Mouse (Mus musculus) c-Kit-positive CD71-positive TER-119-negative erythroid progenitor cells, embryonic 14.5 days (primary cell): ENCODE measurements around the gene E2f6.

ENCODE experiments used
- DNase-seq: peaks from one replicate; pipeline ENCODE4 v3.0.0-alpha.2; 2013; ENCODE audit warnings: low read depth

Gene E2f6

GRCm38 (mm10) chr12:16848501-16848900, 37.7 kb downstream of the E2f6 start:
- no peak for DNase-seq

GRCm38 (mm10) chr12:16849821-16850220, 39.1 kb downstream of the E2f6 start:
- no peak for DNase-seq

DNA sequence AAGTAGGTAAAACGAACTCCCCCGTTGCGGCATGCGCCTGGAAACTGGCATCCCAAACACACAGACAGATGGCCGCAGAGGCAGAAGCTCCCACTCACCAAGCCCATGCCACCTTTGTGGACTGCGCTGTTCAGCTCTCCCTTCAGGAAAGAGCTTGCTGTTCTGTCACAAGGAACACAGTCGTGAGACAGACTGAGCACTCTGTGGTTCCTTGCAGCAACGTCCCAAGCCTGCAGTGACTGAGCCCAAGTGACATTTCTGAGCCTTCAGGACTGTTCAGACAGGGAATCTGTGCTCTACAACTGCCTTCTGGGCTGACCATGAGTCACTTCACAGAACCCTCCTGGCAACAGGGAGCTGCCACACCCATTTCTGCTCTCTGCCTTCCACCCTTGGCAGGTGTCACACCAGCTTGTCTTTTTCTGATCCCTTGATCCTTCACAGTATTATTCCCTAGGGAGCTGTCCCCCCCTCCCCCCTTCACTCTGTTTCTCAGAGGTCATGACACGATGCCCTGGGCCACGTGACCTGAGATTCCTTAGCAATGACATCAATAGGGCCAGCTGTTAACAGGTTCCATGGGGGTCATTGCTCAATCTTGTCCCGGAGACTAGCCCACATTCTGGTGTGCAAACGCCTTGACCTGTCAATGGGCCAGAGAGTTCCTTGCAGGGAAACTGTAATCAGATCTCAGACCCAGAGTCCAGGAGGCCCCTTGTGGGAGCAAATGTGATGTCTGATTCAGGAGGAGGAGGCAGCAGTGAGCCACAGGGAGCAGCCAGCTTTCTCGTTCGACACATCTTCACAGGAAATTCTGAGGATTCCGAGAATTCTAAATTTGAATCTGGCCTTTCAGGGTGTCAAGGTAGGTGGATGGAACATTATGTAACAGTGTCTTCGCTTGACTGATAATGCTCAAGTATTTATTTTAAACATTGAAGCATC, 39.9 kb downstream of the E2f6 start:
- no peak for DNase-seq

GRCm38 (mm10) chr12:16853431-16854165, 42.8 kb downstream of the E2f6 start:
- DNase-seq, result no peak

DNA sequence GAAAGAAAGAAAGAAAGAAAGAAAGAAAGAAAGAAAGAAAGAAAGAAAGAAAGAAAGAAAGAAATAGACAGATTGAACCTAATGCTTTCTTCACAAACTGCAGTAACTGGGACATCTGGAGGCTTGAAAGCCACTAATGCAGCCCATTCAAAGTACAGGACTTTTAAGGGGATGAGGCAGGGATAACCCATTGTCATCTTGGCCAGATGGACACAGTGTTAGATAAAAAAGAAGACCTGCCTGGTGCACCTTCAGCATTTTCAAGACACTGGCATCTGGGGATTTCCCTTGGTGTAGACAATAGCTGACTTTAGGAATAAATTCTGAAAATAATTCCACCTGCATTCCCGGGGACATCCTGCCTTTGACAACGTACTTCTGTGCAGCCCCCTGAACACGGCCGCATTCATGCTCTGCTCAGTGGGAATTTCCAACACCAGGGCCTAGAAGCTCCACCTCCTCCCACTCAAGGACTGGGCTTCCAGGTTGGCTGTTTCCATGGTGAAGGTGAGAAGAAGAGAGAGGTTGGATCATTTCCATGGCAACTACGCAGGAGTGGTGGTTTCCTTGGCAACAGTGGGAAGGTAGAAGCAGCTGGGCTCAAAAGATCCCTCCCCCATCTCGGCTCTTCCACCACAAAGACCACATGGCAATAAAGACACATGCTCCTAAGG, 45.0 kb downstream of the E2f6 start:
- DNase-seq, result no peak

DNA sequence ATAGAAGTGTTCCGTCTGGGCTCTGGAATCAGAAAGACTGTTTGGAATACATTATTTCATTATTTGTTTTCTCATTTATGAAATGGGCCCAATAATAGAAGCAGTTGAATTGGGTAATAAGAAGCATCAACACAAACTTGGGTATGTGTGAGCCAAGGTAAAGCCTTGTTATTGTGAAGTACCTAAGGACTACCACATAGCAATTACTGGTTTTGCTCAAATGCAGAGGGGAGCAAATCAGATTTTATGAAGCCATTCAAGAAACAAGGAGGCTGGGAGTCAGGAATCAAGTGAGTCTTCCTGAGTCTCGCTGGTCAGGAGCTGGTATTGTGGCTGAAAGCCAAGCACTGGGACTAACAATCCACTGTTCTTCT, 45.5 kb downstream of the E2f6 start:
- DNase-seq, result no peak

GRCm38 (mm10) chr12:16858081-16858480, 47.3 kb downstream of the E2f6 start:
- no peak for DNase-seq

DNA sequence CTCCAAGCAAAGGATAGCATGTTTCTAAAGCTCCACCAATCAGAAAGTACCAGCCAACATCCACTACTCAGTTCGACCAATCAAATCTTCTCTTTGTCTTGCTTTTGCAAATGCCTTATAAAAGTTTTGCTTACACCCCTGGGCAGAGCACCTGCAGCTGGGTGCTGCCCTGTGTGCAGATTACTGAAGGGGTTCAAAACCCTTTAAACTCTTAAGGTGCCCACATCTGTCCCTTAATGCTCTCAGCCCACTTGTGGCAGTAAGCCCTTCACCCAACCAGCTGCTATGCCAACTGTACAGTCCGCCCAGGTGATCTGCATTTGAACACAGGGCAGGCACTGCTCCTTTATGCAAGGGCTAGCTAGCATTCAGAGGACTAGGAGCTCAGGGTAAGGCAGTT, 49.0 kb downstream of the E2f6 start:
- DNase-seq, result no peak

GRCm38 (mm10) chr12:16860533-16860932, 49.8 kb downstream of the E2f6 start:
- DNase-seq, result no peak

DNA sequence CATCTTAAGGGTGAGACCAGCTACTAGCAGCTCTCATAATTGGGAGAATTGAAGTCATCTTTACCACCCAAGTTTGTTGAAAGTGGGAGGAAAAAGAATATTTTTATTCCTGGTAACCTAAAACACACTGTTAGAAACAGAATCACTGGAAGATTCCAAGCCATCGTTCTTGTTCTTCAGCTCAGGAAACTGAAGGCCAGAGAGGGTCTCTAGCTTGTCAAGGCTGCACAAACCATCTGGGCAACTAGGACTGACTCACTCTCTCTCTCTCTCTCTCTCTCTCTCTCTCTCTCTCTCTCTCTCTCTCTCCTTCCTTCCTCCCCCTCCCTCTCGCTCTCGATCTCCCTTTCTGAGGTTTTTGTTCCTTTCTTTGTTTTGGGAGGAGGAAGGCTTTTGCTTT, 50.2 kb downstream of the E2f6 start:
- DNase-seq, result no peak

GRCm38 (mm10) chr12:16864477-16864876, 53.7 kb downstream of the E2f6 start:
- DNase-seq, result no peak

DNA sequence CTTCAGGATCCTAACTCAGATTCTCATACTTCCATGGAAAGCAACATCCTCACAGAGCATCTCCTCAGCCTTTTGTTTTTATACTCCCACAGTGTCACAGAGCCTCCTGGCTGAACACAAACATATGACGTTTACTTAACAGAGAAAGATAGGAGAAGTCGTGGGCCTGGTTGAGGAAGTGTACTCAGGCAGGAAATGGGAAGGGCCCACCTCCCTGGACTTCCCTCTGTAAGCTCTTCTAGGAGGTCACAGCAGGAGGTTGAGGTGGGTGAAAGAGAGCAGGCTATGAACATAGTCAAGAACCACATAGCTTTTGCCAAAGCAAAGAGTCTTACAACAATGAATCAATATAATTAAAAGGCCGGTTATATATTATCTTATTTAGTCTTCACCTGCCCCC, 55.1 kb downstream of the E2f6 start:
- DNase-seq, result no peak

DNA sequence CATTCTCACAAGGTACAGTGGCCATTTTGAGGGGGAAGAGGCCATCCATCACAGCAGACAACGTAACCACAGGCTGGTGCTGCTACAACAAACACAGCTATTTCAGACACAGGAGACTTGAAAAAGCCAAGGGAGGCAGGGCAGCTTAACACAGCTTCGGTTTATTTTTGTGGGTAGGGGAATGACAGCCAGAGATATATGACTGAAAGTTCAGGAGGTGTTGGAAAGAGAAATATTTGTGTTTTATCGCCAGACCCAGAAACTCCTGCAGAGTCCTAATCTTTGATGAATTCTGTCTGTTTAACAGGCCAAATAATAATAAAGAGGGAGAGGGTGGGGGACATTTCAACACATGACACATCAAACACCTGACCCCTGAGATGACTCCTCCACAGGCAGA, 55.7 kb downstream of the E2f6 start:
- DNase-seq, result no peak

DNA sequence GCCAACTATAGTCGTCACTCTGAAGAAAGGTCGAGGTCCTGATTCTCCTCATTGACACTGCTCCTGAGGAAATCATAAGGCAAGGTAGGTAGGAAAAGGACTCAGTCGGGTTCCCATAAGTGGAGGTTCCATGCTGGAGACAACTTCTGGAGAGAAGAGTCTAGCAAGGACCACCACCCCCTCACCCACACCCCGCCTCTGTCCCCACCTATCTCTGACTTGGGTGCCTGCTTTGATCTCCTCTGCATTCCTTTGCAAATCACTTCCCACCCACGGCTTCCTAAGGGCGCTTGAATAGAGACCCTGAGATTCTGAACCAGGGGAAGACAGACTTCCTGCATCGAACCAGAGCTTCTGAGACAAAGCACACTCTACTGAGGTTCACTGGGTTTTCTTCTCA, 56.5 kb downstream of the E2f6 start:
- DNase-seq, result no peak

GRCm38 (mm10) chr12:16868618-16869017, 57.9 kb downstream of the E2f6 start:
- no peak for DNase-seq

DNA sequence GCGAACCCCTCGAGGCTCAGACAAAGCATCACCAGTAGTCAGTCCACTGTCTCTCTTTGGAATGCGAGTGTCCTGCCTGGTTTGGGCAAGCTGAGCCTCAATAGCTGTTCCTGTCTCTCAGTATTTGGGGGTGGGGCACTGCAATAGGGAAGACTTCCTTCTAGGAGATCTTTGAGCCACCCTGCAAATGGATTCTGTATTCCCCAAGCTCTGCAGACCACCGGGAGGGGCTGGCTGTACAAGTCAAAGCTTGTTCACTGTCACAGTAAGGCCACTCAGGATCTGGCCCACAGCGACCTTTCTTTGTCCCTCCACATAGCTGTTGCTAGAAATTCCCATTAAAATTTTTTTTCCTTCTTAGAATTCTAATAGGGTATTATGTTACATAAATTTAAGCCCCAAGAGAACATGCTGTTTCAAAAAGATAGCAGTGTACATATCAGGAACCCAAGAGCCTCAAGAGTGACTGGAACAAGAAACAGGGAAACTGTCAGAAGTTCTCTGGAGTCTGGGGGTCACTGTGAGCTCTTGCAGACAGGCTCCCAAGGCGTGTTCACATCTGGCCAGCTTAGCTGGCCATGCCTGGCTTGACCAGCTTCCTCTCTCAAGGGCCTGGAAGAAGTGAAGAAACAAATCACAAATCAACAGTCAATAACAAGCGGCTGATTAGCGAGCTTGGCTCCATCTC, 58.5 kb downstream of the E2f6 start:
- DNase-seq, result no peak

GRCm38 (mm10) chr12:16869870-16870404, 59.2 kb downstream of the E2f6 start:
- DNase-seq, result no peak

DNA sequence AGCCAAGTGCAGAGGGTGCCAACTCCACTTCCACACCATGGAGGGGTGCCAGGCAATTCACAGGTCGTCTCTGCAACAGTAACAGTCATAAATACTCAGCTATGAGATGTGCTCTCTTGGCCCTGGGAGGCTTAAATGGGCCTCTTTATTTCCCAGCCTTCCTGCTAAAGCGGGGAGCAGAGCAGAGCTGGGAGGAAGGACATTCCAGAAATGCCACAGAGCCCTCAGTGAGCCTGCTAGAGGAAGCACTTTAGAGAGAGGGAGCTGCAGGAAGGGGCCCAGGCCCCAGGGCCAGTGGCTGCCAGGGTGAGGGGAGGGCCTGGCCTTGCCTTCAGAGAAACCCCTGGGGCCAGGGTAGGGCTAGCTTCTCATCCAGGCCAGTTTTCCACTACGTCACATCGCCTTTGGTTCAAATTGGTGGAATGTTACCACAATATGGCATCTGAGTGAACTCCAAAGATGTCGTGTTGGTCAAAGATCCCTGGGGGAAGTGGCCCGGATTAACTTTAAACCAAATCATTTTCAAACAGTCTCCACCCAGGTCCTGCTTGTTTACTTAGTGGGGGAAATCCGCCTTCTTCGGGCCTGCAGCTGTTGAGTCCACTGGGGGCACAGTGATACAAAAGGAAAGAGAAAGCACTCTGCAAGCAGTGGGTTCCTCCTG, 59.8 kb downstream of the E2f6 start:
- no peak for DNase-seq

GRCm38 (mm10) chr12:16872006-16872405, 61.2 kb downstream of the E2f6 start:
- DNase-seq, result no peak

GRCm38 (mm10) chr12:16872926-16873464, 62.2 kb downstream of the E2f6 start:
- DNase-seq, result no peak

DNA sequence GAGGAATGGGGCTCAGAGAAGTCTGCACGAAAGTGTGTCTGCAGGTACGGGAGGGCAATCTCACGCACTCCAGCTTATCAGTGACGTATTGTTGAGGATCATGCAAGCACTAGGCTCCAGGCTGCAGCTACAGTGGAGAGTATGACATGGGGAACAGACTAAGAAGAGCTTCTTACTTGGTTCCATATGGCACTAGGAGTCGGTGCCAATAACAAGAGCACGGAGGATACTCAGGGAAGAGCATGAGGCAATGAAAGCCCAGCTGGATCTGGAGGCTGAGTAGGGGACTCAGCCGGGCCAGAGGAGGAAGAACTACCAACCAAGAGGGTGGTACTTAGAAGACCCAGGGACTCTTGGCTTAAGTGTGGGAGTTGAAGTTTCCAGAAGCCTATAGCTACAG, 62.8 kb downstream of the E2f6 start:
- DNase-seq, result no peak
